Mouse (Mus musculus) neural tube, embryonic 11.5 days (tissue): ENCODE data around the gene Fbxw8. TPM values are rescaled to one million over a fixed set of nuclear protein-coding genes. Genes with fewer than 3 reads are reported as not detected.

ENCODE experiments used
- ATAC-seq: fragments of 200-750 bp; cut with Nextera tagmentation; 2 replicates; pipeline ENCODE4 v1.8.0; 2017; ENCODE audit warnings: moderate number of reproducible peaks, mild to moderate bottlenecking, moderate TSS enrichment, moderate library complexity; ENCODE audit not compliant: insufficient read depth, low FRiP score, low TSS enrichment
- DNase-seq: peaks from one replicate; pipeline ENCODE4 v3.0.0-alpha.2; 2015; ENCODE audit warnings: low spot score
- H3K27ac ChIP-seq: fragments of 300-500 bp; sonication (generic); 2 replicates; pipeline ENCODE4 v1.5.1; 2014; ENCODE audit warnings: low read depth, mild to moderate bottlenecking, low read length
- H3K27me3 ChIP-seq: fragments of 300-500 bp; sonication (generic); 2 replicates; pipeline ENCODE4 v1.6.1; 2014; ENCODE audit warnings: mild to moderate bottlenecking, low read length, mixed read lengths; ENCODE audit not compliant: control insufficient read depth, insufficient read depth
- H3K36me3 ChIP-seq: fragments of 300-500 bp; sonication (generic); 2 replicates; pipeline ENCODE4 v1.6.1; 2014; ENCODE audit warnings: mild to moderate bottlenecking, low read length, moderate library complexity, mixed read lengths; ENCODE audit not compliant: control insufficient read depth, insufficient read depth
- H3K4me1 ChIP-seq: fragments of 300-500 bp; sonication (generic); 2 replicates; pipeline ENCODE4 v1.6.1; 2014; ENCODE audit warnings: low read length, mixed read lengths; ENCODE audit not compliant: control insufficient read depth, insufficient read depth
- H3K4me2 ChIP-seq: fragments of 300-500 bp; sonication (generic); 2 replicates; pipeline ENCODE4 v1.6.1; 2014; ENCODE audit warnings: low read depth, mild to moderate bottlenecking, moderate library complexity
- H3K4me3 ChIP-seq: fragments of 300-500 bp; sonication (generic); 2 replicates; pipeline ENCODE4 v1.5.1; 2014; ENCODE audit warnings: low read depth, low read length
- H3K9ac ChIP-seq: fragments of 300-500 bp; sonication (generic); 2 replicates; pipeline ENCODE4 v1.6.1; 2014; ENCODE audit warnings: mild to moderate bottlenecking, low read length
- H3K9me3 ChIP-seq: fragments of 300-500 bp; sonication (generic); 2 replicates; pipeline ENCODE4 v1.6.1; 2016; ENCODE audit warnings: low read length; ENCODE audit not compliant: control insufficient read depth
- WGBS: fragments of 180-500 bp; shearing (Covaris S2); extraction: QIAGEN DNeasy Blood & Tissue Kit; methylation state at CpG from one replicate; pipeline ENCODE4 v1.1.7; 2014; 5-methylcytosine and 5-hydroxymethylcytosine counted together
- polyA plus RNA-seq: library from polyadenylated mRNA; unstranded; fragments of >200 nt; fragmentation: Nextera tagmentation; extraction: Ambion mirVana; gene quantifications from 2 replicates; pipeline ENCODE4 v1.2.1, GENCODE M21; 2014

Fbxw8 gene
- polyA plus RNA-seq, 1 experiment from 2014 or later = 28.4 TPM

DNA sequence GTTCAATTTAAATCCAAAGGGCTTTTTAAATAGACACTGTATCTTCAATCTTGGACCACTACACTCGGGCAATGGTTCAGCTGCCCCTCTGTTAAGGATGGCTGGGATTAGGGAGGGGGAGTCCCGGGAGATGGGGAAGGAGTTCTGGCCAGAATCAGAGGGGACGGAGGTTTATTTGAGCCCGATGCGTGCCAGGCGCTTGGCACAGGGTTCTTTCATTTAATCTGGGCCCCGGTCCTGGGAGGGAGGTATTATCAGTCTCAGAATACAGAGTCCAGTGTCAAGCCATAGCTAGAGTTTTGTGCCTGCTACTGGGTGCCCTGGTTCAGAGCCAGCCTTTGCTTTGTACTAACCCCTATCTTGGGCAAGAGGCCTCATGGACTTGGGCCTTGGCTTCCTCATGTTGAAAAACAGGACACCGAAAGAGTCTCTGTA lies 12.3 kb upstream of the Fbxw8 start:
- peaks cover 53% of the 10 kb centered on the region for H3K27me3 ChIP-seq
- H3K4me1 ChIP-seq = peaks cover 11% of the 10 kb centered on the region; the same call in 1 of the 2 replicates
- no peak for DNase-seq
- H3K36me3 ChIP-seq = no peaks in the 10 kb centered on the region
- no peak overlapping the region for H3K27ac ChIP-seq
- no peak overlapping the region for H3K4me3 ChIP-seq
- no peak overlapping the region for H3K9ac ChIP-seq
- no peak for ATAC-seq
- no peaks in the 10 kb centered on the region for H3K9me3 ChIP-seq
- no peak overlapping the region for H3K4me2 ChIP-seq
- WGBS = 73% methylated on average over 8 of the region's 8 CpGs

DNA sequence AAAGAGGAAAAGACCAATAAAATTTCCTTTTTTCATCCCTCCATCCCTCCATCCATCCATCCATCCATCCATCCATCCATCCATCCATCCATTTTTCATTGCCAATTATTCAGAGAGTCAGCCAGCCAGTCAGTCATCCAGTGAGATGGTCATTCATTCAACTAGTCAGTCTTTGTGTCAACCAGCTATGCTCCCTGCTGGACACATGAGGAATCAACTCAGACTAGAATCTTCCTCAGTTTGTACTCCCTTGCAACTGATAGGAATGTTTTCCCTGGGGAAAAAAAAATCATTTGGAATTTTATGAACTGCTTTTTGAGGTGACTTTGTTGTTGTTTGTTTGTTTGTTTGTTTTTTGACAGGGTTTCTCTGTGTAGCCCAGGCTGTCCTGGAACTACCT lies 10.2 kb upstream of the Fbxw8 start:
- DNase-seq (no peak), ATAC-seq (no peak)
- no peak overlapping the region for H3K4me3 ChIP-seq
- H3K4me2 ChIP-seq = no peak overlapping the region
- no peaks in the 10 kb centered on the region for H3K9me3 ChIP-seq
- H3K27ac ChIP-seq = no peak overlapping the region
- no peak overlapping the region for H3K9ac ChIP-seq
- H3K27me3 ChIP-seq = peaks cover 32% of the 10 kb centered on the region
- 0 out of 2 replicates have a peak, but pooled peaks cover 4% of the 10 kb centered on the region for H3K4me1 ChIP-seq
- no peaks in the 10 kb centered on the region for H3K36me3 ChIP-seq

DNA sequence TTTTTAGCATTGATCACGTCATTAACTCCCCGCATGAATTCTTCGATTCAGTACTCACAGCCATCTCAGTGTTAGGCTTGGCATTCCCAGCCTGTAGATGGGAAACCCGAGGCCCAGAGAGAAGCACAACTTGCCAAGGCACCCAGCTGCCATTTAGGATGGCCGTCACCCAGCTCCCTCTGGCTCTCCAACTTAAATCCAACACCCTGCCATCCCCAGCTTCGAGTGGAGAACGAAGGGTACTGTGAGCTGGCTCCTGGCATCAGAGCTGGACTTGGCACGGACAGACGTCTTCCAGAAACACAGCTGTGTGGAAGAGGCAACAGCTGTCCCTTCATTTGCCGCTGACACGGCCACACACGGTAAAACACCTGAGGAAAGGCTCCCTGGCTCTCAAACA lies 9.3 kb upstream of the Fbxw8 start, which contains the start of gene Hrk:
TSS of gene Hrk (plus strand) at position 68 of the 400 bp plus-strand sequence.
- DNase-seq (no peak), ATAC-seq (no peak)
- Histone ChIP-seq H3K4me3 (no peak within 1 kb of the TSS), H3K36me3 (no peaks in the 10 kb centered on the region), H3K9ac (no peak within 1 kb of the TSS), H3K27me3 (peaks cover 23% of the 10 kb centered on the region), H3K27ac (no peak within 1 kb of the TSS), H3K9me3 (no peaks in the 10 kb centered on the region), H3K4me1 (0 out of 2 replicates have a peak, but pooled peaks cover under 1% of the 10 kb centered on the region), H3K4me2 (no peak within 1 kb of the TSS)
- WGBS = 71% methylated on average over 12 of the region's 12 CpGs

DNA sequence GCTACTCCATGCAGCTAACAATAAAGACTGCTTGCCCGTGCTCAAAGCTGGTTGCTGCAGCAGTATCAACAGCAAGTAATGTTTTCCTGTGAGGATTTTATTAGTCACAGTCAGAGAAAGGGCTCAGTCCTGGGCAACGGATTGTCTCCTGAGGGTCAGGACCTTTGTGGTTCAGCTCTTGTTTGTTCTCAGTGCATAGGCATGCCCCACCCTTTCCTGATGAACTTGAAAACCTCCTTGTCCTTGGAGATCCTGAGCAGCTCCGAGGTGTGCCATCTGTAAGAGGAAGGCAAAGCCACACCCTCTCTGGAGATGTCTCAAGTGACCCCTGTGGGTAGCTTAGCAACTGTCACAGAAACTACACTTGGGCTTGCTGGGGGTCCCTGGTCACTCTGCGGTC lies 5.4 kb upstream of the Fbxw8 start:
- ATAC-seq (no peak), DNase-seq (no peak)
- no peak overlapping the region for H3K9ac ChIP-seq
- 48% methylated on average over 4 of the region's 4 CpGs for WGBS
- H3K4me2 ChIP-seq = no peak overlapping the region
- H3K27ac ChIP-seq = no peak overlapping the region
- no peaks in the 10 kb centered on the region for H3K9me3 ChIP-seq
- H3K27me3 ChIP-seq = no peaks in the 10 kb centered on the region
- no peaks in the 10 kb centered on the region for H3K4me1 ChIP-seq
- no peaks in the 10 kb centered on the region for H3K36me3 ChIP-seq
- no peak overlapping the region for H3K4me3 ChIP-seq

DNA sequence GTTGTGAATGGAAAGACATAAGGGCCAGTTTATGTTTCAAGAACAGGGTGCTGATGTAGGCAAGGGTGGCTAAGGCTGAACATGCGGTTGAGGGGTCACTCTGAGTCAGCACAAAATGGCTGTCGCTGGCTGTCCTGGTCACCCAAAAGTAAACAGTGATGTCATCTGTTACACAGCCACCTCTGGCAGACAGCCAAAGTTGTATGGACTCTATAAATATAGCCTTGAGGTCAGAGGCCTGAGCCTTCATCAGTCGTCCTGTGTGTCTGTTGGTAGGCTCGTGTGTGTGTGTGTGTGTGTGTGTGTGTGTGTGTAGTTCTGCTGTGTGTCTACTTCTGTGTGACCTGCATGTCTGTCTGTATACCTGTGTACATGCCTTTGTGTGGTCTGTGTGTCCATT lies 1.7 kb upstream of the Fbxw8 start:
- DNase-seq = no peak
- Histone ChIP-seq H3K27ac (no peak overlapping the region), H3K9ac (no peak overlapping the region), H3K4me1 (peaks cover 4% of the 10 kb centered on the region; the same call in 1 of the 2 replicates), H3K4me3 (no peak overlapping the region), H3K36me3 (0 out of 2 replicates have a peak, but pooled peaks cover 2% of the 10 kb centered on the region), H3K27me3 (no peaks in the 10 kb centered on the region), H3K9me3 (no peaks in the 10 kb centered on the region), H3K4me2 (no peak overlapping the region)
- ATAC-seq = no peak
- 58% methylated on average over 4 of the region's 4 CpGs for WGBS

DNA sequence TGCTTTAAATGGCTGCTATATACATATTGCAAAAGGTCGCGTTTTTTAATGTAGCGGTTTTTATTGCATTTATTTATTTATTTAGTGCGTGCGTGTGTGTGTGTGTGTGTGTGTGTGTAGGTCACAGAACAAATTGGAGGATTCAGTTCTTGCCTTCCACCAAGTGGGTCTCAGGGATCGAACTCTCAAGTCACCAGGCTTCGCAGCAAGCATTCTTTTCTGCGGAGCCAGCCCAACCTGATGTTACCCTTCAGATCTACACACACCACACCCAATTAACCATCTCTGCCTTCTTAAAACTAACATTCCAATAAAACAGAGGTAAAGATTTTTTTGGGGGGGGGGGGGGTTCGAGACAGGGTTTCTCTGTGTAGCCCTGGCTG lies 292 bp upstream of the Fbxw8 start:
- DNase-seq (no peak), ATAC-seq (no peak)
- WGBS = 15% methylated on average over 8 of the region's 9 CpGs
- peak overlapping the region; percentile 76 for H3K4me2 ChIP-seq
- H3K4me1 ChIP-seq = peaks cover 4% of the 10 kb centered on the region; the same call in 1 of the 2 replicates
- no peak overlapping the region for H3K27ac ChIP-seq
- 0 out of 2 replicates have a peak, but pooled peaks cover 2% of the 10 kb centered on the region for H3K36me3 ChIP-seq
- peak overlapping the region; percentile 73 for H3K4me3 ChIP-seq
- no peaks in the 10 kb centered on the region for H3K9me3 ChIP-seq
- H3K27me3 ChIP-seq = no peaks in the 10 kb centered on the region
- H3K9ac ChIP-seq = peak overlapping the region; percentile 3; the same call in 1 of the 2 replicates

DNA sequence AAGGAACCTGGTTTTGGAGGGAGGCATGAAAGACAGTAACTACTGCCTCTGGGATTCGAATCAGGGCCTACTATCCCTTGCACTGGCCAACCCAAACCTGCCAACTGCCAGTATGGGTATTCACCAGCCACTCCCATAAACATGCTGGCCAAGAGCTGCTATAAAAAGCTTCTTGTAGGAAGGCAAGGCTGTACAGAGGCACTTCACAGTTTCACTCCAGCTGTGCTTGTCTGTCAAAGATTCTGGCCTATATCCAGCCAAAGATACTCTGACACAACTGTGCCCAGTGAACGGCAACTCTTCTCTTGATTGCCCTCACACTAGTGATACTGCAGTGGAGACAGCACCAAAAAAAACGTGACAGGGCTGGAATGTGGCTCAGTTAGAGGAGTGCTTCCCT lies 5.6 kb downstream of the Fbxw8 start:
- H3K4me2 ChIP-seq = no peak overlapping the region
- no peak for DNase-seq
- peaks cover 6% of the 10 kb centered on the region; the same call in 1 of the 2 replicates for H3K4me1 ChIP-seq
- 88% methylated on average over 3 of the region's 3 CpGs for WGBS
- no peak overlapping the region for H3K9ac ChIP-seq
- H3K27me3 ChIP-seq = no peaks in the 10 kb centered on the region
- H3K4me3 ChIP-seq = no peak overlapping the region
- no peak for ATAC-seq
- 0 out of 2 replicates have a peak, but pooled peaks cover 2% of the 10 kb centered on the region for H3K36me3 ChIP-seq
- no peaks in the 10 kb centered on the region for H3K9me3 ChIP-seq
- H3K27ac ChIP-seq = no peak overlapping the region

DNA sequence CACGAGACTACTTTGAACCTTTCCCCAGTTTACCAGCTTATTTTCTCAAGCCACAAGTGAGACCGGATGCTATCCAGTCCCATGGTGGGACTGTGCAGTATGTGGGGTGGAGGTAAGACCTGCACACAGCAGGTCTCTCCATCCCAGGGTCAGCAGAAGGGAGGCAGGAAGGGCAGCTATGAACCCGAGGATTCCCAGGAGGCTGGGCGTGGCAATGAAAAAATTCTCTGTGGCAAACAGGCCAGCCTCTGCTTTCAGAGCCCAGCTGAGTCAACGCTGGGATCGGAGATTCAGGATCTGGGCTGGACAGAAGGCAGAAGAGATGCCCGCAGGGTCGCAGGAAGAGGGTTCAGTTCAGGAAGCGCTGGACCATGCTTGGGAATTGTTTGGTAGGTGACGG lies 8.0 kb downstream of the Fbxw8 start:
- Histone ChIP-seq H3K9me3 (no peaks in the 10 kb centered on the region), H3K9ac (no peak overlapping the region), H3K27ac (no peak overlapping the region), H3K27me3 (no peaks in the 10 kb centered on the region), H3K4me3 (no peak overlapping the region), H3K4me2 (no peak overlapping the region), H3K36me3 (peaks cover 2% of the 10 kb centered on the region; the same call in 1 of the 2 replicates), H3K4me1 (0 out of 2 replicates have a peak, but pooled peaks cover 2% of the 10 kb centered on the region)
- DNase-seq (no peak), ATAC-seq (no peak)
- 85% methylated on average over 10 of the region's 10 CpGs for WGBS

DNA sequence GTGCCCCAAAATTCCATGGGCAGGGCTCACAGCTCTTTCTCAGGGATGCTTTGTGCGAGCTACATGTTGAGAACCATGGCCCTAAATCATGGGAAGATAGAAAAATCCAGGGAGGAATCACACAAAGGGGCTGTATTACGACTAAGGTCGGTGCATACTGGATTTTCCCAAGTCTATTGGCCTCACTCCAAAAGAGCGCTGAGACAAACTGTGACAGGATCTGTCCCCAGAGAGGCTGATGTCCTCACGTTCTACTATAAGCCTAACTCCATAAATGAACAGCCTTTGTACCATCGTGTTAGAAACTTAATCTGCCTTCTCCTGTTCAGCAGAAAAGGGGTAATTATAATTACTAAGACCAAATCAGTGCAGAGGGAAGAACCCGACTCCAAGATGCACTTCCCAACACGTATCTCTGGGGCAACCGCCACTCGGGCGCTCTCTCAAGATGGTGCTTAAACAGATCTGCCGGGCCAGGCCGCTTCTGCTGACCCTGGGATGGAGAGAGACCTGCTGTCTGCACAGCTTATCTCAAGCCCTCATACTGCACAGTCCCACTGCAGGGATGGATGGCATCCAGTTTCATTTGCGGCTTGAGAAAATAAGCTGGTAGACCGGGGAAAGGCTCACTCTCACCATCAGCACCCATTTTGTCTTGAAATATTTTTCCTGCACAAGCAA lies 9.1 kb downstream of the Fbxw8 start:
- H3K9ac ChIP-seq = no peak overlapping the region

More for the DNA sequence above, 9.1 kb downstream of the Fbxw8 start:
- Histone ChIP-seq H3K4me3 (no peak overlapping the region), H3K27me3 (no peaks in the 10 kb centered on the region), H3K27ac (no peak overlapping the region), H3K36me3 (peaks cover 5% of the 10 kb centered on the region; the same call in 1 of the 2 replicates), H3K4me2 (no peak overlapping the region), H3K9me3 (no peaks in the 10 kb centered on the region), H3K4me1 (0 out of 2 replicates have a peak, but pooled peaks cover 2% of the 10 kb centered on the region)
- ATAC-seq = no peak
- WGBS = 83% methylated on average over 15 of the region's 15 CpGs
- DNase-seq = no peak
